In genomic region chr10:5735141-5735540, GRCm38 (mm10) we compare ENCODE assay signal across 16 mouse cellular contexts.
DNase-seq lines count a peak whose midpoint lies in the region; ATAC-seq lines count a peak whose summit lies in the region.
"Had no signal": no experiment of that assay in that cellular context is flagged by ENCODE, and none has a peak within 500 bp of the region (broad histone marks: within the 10 kb centered on the region; RNA-seq: fewer than 3 reads in every experiment).

No protein-coding gene starts in this region.

- no peak for DNase-seq in frontal cortex, postnatal 25 days (ENCODE audit: low spot score in 2 of 2)
- DNase-seq in right cerebral cortex, postnatal 10 days (ENCODE audit: low spot score in 2 of 2), result peak; percentile 27 to 32
- no peak for DNase-seq in right cerebral cortex, postnatal 4 days
- peak; percentile 30 to 36 for DNase-seq in layer of hippocampus, postnatal 10 days (ENCODE audit: low spot score in 2 of 2)
- DNase-seq in telencephalon, adult 2 months (ENCODE audit: low read depth, low spot score), result peak; percentile 51
- no peak for DNase-seq in heart, adult 18-20 months
- DNase-seq: B cell, adult 2 months; gastrocnemius, adult 2 months; heart, postnatal 10 days; kidney, adult 2 months; kidney, postnatal 10 days; midbrain, embryonic 14.5 days; thymus, postnatal 36 days had no signal

- peak; percentile 67 for ATAC-seq in frontal cortex, adult (ENCODE audit: low TSS enrichment)
- ATAC-seq in erythroblast, adult 5-6 weeks (replicated peaks; ENCODE audit: low FRiP score, poor library complexity, severe bottlenecking), result no peak
- ATAC-seq: inflammation-experienced regulatory T-cells, adult 6 months had no signal

Comparison
In these comparisons a context has a peak if more than half of its experiments do, and no peak if none do; other contexts are left out.
1. DNase-seq: peak in right cerebral cortex, postnatal 10 days (2 of 2), layer of hippocampus, postnatal 10 days (2 of 2) and telencephalon, adult 2 months (single experiment); none in frontal cortex, postnatal 25 days (0 of 2), right cerebral cortex, postnatal 4 days (single experiment) and heart, adult 18-20 months (0 of 2).